Mouse (Mus musculus) brain, embryonic 14.5 days (tissue): ENCODE data around the gene Gm17657. TPM values are rescaled to one million over a fixed set of nuclear protein-coding genes. Genes with fewer than 3 reads are reported as not detected.

Source experiments
- DNase-seq: peaks from one replicate; pipeline ENCODE4 v3.0.0-alpha.2; 2011; ENCODE audit warnings: low read depth
- CTCF ChIP-seq: fragments of 200-500 bp; IDR thresholded peaks from 2 replicates; pipeline ENCODE4 v1.5.1; 2012; ENCODE audit warnings: inconsistent platforms, mild to moderate bottlenecking, moderate library complexity, borderline replicate concordance; ENCODE audit not compliant: insufficient read depth, insufficient read length; ENCODE audit errors: extremely low read depth
- POLR2A ChIP-seq: fragments of 200-500 bp; IDR thresholded peaks from 2 replicates; pipeline ENCODE4 v1.6.1; 2012; ENCODE audit warnings: mild to moderate bottlenecking, inconsistent platforms, borderline replicate concordance; ENCODE audit not compliant: poor library complexity, insufficient read depth, insufficient read length, severe bottlenecking; ENCODE audit errors: extremely low read depth
- polyA plus RNA-seq: library from polyadenylated mRNA; depleted of rRNA; stranded (reverse); fragments of >200 nt; gene quantifications from 2 replicates; pipeline ENCODE4 v1.2.3, GENCODE M21; 2012; rRNA removed

Gene Gm17657
- polyA plus RNA-seq, 1 experiment, result not detected

GRCm38 (mm10) chr17:29476461-29476860 is 73.0 kb downstream of the Gm17657 start:
- DNase-seq, result no peak
- TF ChIP-seq CTCF, result no peak
- no peak for TF ChIP-seq POLR2A

- DNase-seq, result no peak
- TF ChIP-seq CTCF (no peak), POLR2A (no peak)
Observed at GRCm38 (mm10) chr17:29475142-29475541, 74.3 kb downstream of the Gm17657 start.

- TF ChIP-seq CTCF (no peak), POLR2A (no peak)
Observed at GRCm38 (mm10) chr17:29474036-29474435, 75.4 kb downstream of the Gm17657 start.

GRCm38 (mm10) chr17:29473466-29473865 is 76.0 kb downstream of the Gm17657 start:
- TF ChIP-seq POLR2A (no peak), CTCF (no peak)
- no peak for DNase-seq

More at GRCm38 (mm10) chr17:29474036-29474435, 75.4 kb downstream of the Gm17657 start:
- DNase-seq, result no peak

Other genes starting within 250 kb of the Gm17657 start
- gene Pi16, start 232.0 kb downstream of the Gm17657 start, polyA plus RNA-seq, result 2.9 and 3.6 TPM in 2 replicates
- gene Mtch1, start 201.7 kb downstream of the Gm17657 start, polyA plus RNA-seq, result 698 and 767 TPM in 2 replicates
- gene Fgd2, start 188.7 kb downstream of the Gm17657 start, polyA plus RNA-seq, result 6.1 and 6.4 TPM in 2 replicates
- gene Pim1, start 58.9 kb downstream of the Gm17657 start, polyA plus RNA-seq, result 11.4 and 15.6 TPM in 2 replicates
- gene Tbc1d22b, start 147 bp upstream of the Gm17657 start, polyA plus RNA-seq, result 29.2 and 40.6 TPM in 2 replicates
- gene Tmem217, start 2.7 kb upstream of the Gm17657 start, polyA plus RNA-seq, result 0.19 and 0.20 TPM in 2 replicates
- gene Rnf8, start 65.2 kb upstream of the Gm17657 start, polyA plus RNA-seq, result 52.9 and 57.7 TPM in 2 replicates
- 3.3 and 3.4 TPM in 2 replicates for gene Gm28043, start 65.2 kb upstream of the Gm17657 start, polyA plus RNA-seq
- gene Cmtr1, start 111.0 kb upstream of the Gm17657 start, polyA plus RNA-seq, result 57.2 and 59.1 TPM in 2 replicates
- gene Ccdc167, start 167.4 kb upstream of the Gm17657 start, polyA plus RNA-seq, result 18.2 and 19.1 TPM in 2 replicates